Mouse (Mus musculus): ENCODE results near the gene Ryr3.

DNA sequence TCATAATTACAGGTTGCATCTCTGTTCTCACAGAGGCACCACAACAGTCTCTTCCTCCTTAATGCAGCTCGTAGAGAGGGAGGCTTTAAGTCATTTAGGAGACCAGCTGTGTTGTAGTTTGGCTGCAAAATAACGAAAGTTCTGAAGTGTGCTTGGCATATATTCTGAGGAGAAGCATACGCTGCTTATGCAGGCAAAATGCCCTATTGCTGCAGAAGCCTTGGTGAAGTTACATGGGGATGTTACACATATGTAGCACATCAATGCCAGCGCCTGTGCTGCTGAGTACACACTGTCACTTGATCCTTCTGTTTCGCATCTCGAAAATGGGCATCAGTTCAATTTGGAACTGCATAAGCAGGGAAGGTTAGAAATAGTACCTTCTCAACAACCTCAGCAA is 112.3 kb downstream of the Ryr3 start:
- TF ChIP-seq CTCF (IDR thresholded peaks at IDR 0.05; ENCODE audit: insufficient read depth, low read depth, low read length) (no peak), POLR2A (IDR thresholded peaks at IDR 0.05; ENCODE audit: insufficient read depth, low read depth, low read length) (no peak)

Data from olfactory bulb, adult 2 months (tissue).